Mouse (Mus musculus) thymus, postnatal 25 days (tissue): ENCODE measurements around the gene Hbq1a.
A peak's percentile ranks its signal among the peaks of the same experiment; 100 is the strongest.
"Not testable (repeated sequence)": the region's sequence is repeated elsewhere in the genome, so short reads cannot be mapped to it uniquely, and the experiment has no call there.

Experiments used
- DNase-seq: peaks from one replicate; pipeline ENCODE4 v3.0.0; 2022

Gene Hbq1a

GRCm38 (mm10) chr11:32285031-32285775 is 14.7 kb upstream of the Hbq1a start:
- no peak for DNase-seq

- DNase-seq: not testable (repeated sequence)
Observed at GRCm38 (mm10) chr11:32285887-32286286, 14.0 kb upstream of the Hbq1a start.

- peak; percentile 75 for DNase-seq
Observed at GRCm38 (mm10) chr11:32286695-32287492, 13.0 kb upstream of the Hbq1a start, which contains the start of gene Hbq1b. Gene Hbq1b, plus strand, starts transcription at chr11:32286965.

- no peak for DNase-seq
Observed at GRCm38 (mm10) chr11:32287493-32287825, 12.4 kb upstream of the Hbq1a start.

GRCm38 (mm10) chr11:32292819-32293218 is 7.0 kb upstream of the Hbq1a start:
- DNase-seq: not testable (repeated sequence)

- not testable (repeated sequence) for DNase-seq
Observed at GRCm38 (mm10) chr11:32293479-32293878, 6.4 kb upstream of the Hbq1a start.

- not testable (repeated sequence) for DNase-seq
Observed at GRCm38 (mm10) chr11:32296203-32296602, 3.7 kb upstream of the Hbq1a start, which contains the start of gene Hba-a2. Gene Hba-a2, plus strand, starts transcription at chr11:32296489.

GRCm38 (mm10) chr11:32297417-32297816 is 2.5 kb upstream of the Hbq1a start:
- not testable (repeated sequence) for DNase-seq

- DNase-seq: no peak
Observed at GRCm38 (mm10) chr11:32297866-32298531, 1.9 kb upstream of the Hbq1a start.

- DNase-seq: no peak
Observed at GRCm38 (mm10) chr11:32298532-32298918, 1.3 kb upstream of the Hbq1a start.

- no peak for DNase-seq
Observed at GRCm38 (mm10) chr11:32300279-32301267, 704 bp downstream of the Hbq1a start.

GRCm38 (mm10) chr11:32301506-32301905 is 1.6 kb downstream of the Hbq1a start:
- DNase-seq: no peak

- no peak for DNase-seq
Observed at GRCm38 (mm10) chr11:32302824-32303419, 3.1 kb downstream of the Hbq1a start.

- DNase-seq: no peak
Observed at GRCm38 (mm10) chr11:32303455-32303854, 3.6 kb downstream of the Hbq1a start.

GRCm38 (mm10) chr11:32307006-32307405 is 7.1 kb downstream of the Hbq1a start:
- no peak for DNase-seq

GRCm38 (mm10) chr11:32309446-32309845 is 9.6 kb downstream of the Hbq1a start:
- no peak for DNase-seq

GRCm38 (mm10) chr11:32309928-32310327 is 10.1 kb downstream of the Hbq1a start:
- DNase-seq: no peak

- DNase-seq: no peak
Observed at GRCm38 (mm10) chr11:32316009-32316408, 16.1 kb downstream of the Hbq1a start.

- no peak for DNase-seq
Observed at GRCm38 (mm10) chr11:32320507-32321195, 20.8 kb downstream of the Hbq1a start.

GRCm38 (mm10) chr11:32321196-32321565 is 21.3 kb downstream of the Hbq1a start:
- DNase-seq: peak; percentile 62

- DNase-seq: peak; percentile 82
Observed at GRCm38 (mm10) chr11:32324609-32325008, 24.7 kb downstream of the Hbq1a start.
